Mouse (Mus musculus): ENCODE results near the gene Frmpd1.

DNA sequence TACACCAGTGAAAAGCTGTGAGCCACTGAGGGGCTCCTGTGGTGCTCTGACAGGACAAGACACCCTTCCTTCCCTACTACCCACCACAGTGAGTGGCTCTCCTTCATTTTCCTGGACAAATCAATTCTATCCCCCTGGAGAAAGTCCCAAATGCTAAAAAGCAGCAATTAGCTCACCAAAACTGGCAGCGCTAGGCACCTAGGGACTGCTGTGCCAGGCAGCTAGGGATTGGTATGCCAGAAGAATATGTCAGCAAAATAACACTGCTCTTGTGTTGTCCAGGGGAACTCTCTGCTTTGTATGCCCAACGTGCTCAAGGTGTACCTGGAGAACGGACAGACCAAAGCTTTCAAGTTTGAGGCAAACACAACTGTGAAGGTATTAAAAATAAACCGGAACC is 76.9 kb downstream of the Frmpd1 start:
- TF ChIP-seq CTCF (IDR thresholded peaks at IDR 0.05; ENCODE audit: low read depth, low read length), result no peak
- no peak for TF ChIP-seq POLR2A (IDR thresholded peaks at IDR 0.05; ENCODE audit: extremely low read depth, insufficient read depth, low read length)

Measured in liver, adult 2 months (tissue).